Mouse (Mus musculus) central nervous system, embryonic 18 days (tissue): ENCODE data around the gene Bbs4. TPM values are rescaled to one million over a fixed set of nuclear protein-coding genes. Genes with fewer than 3 reads are reported as not detected.

Experiments
- polyA plus RNA-seq: library from polyadenylated mRNA; depleted of rRNA; stranded (reverse); fragments of >200 nt; gene quantifications from 2 replicates; pipeline ENCODE4 v1.2.3, GENCODE M21; 2012; rRNA removed

Gene Bbs4
- polyA plus RNA-seq, result 31.9 and 32.5 TPM in 2 replicates

GRCm38 (mm10) chr9:59353253-59353639, at the start of gene Bbs4:
TSS of gene Bbs4 (minus strand) at chr9:59353508.

DNA sequence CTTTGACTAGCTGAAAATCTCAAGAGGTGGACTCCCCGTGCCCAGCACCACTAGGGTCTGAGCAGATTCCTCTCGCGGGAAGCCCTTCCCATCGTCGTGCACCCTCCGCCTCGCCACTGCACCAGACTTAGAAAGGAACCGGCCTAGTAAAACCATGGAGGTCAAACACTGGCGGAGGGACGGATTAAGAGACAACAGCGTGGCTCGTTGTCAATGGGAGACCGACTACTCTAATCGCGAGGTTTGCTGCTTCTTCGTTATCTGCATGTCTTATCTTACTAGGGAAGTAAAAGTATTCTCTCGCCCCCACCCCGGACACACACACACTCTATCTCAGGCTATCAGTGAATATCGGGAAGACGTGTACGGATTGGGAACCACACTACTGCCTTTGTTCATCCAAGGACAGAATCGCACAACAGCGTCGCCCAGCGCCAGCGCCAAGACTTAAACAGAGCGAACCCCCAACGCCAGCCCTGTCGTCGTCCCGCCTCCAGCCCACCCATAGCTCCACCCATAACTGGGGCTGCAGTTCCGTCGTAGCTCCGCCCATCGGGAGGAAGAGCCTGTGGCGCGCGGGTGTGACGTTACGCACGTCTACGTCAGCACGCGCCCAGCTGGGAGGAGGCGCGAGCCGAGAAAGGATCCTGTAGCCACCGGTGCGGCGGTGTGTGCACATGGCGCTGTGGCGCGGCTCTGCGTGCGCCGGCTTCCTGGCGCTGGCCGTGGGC, 62.2 kb downstream of the Bbs4 start, which contains the start of gene Adpgk:
Gene Adpgk, plus strand, starts transcription at position 602 of the 731 bp plus-strand sequence.

Other genes starting within 250 kb of the Bbs4 start
- gene Adpgk, start 62.0 kb downstream of the Bbs4 start, polyA plus RNA-seq, result 17.7 and 18.4 TPM in 2 replicates
- 58.7 and 59.7 TPM in 2 replicates for gene Arih1, start 133.1 kb upstream of the Bbs4 start, polyA plus RNA-seq
- 48.2 and 52.3 TPM in 2 replicates for gene Hexa, start 186.0 kb upstream of the Bbs4 start, polyA plus RNA-seq
- 0.61 and 0.99 TPM in 2 replicates for gene Tmem202, start 186.3 kb upstream of the Bbs4 start, polyA plus RNA-seq
- 33.3 and 35.9 TPM in 2 replicates for gene Celf6, start 224.4 kb upstream of the Bbs4 start, polyA plus RNA-seq